Mouse (Mus musculus) forelimb bud, embryonic 11.5 days (tissue): ENCODE results near the gene Elovl1.

Experiments
- DNase-seq: peaks from one replicate; pipeline ENCODE4 v3.0.0-alpha.2; 2012; ENCODE audit warnings: low read depth, low spot score

Elovl1 gene

GRCm38 (mm10) chr4:118427768-118428451 is at the start of gene Elovl1:
Gene Elovl1 (plus strand): TSS chr4:118428093.
- peak; percentile 75 for DNase-seq

DNA sequence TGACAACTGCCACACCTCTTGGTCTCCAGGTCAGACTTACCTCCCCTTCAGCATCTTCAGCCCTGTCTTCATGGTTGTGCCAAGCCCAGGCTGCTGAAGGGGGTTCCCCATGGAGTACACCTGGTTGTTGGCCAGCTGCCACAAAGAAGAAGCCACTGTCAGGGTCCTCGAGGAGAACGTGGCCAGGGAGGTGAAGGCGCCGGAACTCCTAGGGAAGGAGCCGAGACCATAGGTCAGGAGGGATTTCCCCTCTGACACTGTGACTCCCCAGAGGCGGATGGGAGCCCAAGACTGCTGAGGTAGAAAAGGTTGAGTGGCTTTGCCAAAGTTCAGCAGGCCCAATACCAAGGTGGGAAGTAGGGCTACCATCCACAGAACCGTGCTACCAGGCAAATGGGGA is 44.6 kb upstream of the Elovl1 start:
- no peak for DNase-seq

DNA sequence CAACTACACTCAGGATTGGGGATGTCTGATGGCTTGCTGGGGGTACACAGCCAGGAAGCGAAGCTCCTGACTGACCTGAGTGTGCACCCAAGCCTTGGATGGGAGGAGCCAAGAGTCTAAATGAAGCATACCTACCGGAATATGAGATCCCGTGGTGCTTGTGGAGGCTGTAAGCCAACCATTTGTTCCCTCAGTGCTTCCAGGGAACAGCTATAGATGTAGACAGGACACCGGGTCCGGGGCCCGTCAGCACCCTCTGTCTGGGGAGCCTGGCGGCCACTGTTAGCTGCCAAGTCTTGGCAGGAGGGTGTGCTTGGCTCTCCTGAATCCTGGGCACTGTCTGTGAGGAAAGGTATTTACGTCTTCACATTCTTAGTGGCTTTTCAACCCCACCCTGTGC is 40.6 kb upstream of the Elovl1 start:
- DNase-seq, result no peak

DNA sequence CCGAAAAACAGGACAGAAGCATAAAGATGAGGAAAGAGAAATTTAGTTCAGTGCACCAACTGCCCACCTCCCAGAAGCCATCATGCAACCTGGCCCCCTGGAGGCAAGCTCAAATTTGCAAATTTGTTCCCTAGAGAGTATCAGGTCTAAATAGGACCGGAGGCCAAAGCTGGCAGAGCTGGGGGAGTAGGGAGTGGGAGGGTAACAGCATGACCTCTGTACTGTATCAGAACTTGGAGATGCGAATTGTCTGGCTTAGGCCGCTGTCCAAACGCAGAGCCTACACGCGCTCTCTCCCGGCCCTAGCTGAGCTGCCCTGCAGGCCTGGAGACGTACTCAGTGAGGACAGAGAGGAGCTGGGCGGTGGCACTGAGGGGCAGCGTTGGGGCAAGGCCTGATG is 37.7 kb upstream of the Elovl1 start:
- DNase-seq, result no peak

DNA sequence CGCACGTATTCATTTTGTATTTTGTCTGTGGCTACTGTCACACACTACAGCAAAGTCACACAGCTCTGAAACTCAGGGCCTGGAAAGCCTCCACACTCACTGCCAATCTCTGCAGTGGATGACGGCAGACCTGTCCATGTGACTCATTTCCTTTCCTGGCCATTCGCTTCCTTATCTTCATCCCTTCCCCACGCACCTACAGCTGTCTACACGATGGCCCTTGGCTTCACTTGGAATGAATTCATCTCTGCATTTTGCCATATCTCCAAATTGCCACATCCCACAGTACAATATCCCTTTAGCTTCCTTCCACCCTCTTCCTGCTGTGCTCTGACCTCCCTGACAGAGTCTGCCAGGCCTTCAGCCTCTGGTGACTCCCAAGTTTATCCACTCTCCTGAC is 33.4 kb upstream of the Elovl1 start:
- DNase-seq, result no peak

DNA sequence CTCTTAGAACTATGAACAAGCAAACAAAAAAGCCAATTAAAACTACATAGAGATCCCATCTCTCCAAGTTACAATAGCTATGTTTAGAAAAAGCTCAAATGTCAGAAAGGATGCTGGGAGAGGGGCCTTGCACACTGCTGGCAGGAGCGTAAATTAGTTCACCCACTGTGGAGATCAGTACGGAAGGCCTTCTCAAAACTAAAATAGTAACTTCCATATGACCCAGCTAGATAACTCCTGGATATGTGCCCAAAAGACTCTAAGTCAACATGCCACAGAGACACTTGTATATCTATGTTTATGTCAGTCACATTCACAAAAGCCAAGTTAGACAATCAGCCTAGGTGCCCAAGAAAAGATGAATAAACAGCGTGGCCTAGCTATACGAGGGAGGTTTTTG is 32.6 kb upstream of the Elovl1 start:
- no peak for DNase-seq

DNA sequence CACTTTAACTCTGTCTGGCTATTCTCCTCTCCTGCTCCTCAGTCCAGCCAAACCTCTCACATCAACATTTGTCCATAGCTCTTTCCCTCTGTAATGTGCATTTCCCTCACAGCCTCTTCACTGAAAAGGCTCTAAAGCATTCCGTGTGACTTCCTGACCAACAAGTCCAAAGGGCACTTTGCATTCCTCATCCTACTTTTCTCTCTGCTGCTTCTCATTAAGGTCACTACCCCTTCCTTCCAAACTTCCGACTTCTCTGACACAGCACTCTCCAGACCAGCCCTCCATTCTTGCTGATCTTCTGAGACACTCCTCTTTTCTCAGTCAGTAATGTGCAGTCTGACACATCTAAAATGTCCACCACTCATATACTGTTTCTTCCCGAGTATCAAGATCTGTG is 31.5 kb upstream of the Elovl1 start:
- DNase-seq, result no peak

DNA sequence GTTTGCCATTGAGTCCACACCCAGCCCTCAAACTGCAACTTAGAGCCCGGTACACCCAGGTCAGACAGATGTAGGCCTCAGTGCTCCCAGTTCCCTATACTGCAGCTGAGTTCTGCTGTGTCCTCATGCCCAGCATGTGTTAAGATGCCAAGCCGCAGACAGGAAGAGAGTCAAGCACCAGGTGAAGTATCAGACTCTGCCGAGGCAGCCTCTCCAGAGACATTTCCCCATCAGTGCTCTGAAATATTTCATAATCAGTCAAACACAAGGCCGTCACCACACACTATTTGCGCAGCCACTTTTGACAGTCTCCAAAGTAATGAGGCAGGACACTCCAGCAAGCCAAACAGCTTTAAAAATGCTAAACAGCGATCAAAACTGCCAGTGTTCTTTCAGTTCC is 29.5 kb upstream of the Elovl1 start:
- DNase-seq, result no peak

DNA sequence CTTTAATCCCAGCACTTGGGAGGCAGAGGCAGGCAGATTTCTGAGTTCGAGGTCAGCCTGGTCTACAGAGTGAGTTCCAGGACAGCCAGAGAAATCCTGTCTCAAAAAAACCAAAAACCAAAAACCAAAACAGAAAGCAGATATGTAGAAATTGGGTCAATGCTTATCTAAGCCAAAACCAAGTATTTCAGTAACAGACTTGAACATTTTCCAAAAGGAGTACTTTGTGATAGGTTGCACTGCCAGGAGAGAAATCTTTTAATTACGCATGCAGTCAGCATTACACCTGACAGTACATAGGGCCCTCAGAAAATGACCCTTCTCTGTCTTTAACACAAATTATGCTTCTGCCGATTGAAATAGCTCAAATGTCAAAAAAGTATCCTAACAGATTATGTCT is 26.5 kb upstream of the Elovl1 start:
- no peak for DNase-seq

- DNase-seq, result no peak
These were observed 26.0 kb upstream of the Elovl1 start for GRCm38 (mm10) chr4:118401918-118402317.

GRCm38 (mm10) chr4:118402701-118403100 is 25.2 kb upstream of the Elovl1 start:
- DNase-seq, result no peak

- peak; percentile 92 for DNase-seq
These were observed 18.6 kb upstream of the Elovl1 start, which contains the start of the genes Szt2 and Med8 for GRCm38 (mm10) chr4:118409142-118409900. Gene Szt2 (minus strand): TSS chr4:118409273. Gene Med8 (plus strand): TSS chr4:118409337.

- no peak for DNase-seq
These were observed 17.0 kb upstream of the Elovl1 start for GRCm38 (mm10) chr4:118410871-118411270.

DNA sequence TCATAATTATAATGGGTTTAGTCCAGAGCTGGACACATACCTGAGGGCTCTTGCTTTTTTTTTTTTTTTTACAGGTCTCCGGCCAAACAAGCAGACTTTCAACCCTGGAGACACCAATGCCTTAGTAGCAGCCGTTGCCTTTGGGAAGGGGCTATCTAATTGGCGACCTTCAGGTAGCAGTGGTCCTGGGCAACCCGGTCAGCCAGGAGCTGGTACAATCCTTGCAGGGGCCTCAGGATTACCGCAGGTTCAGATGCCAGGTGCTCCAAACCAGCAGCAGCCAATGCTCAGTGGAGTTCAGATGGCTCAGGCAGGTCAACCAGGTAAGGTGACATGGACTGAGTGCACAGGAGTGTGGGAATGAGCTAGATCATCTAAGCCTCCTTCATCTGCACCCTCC is 14.3 kb upstream of the Elovl1 start:
- DNase-seq, result no peak

DNA sequence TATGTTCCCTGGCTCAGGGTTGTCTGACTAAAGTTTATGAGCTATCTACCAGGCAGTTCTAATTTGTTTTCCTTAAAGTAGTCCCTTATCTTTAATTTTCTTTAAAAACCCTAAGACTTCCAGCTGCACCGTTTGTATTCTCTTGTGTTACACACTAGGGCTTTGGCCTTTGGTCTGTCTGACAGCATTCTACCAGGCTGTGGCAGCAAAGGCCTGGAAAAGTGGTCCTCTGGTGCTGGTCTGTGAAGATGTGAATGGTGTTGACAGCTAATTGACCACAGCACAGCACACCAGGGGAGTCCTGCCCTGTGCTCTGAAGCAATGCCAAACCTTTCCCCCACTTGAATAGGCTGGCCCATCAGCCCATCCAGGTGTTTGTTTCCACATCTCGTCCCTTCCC is 12.1 kb upstream of the Elovl1 start:
- DNase-seq, result no peak

- DNase-seq, result no peak
These were observed 11.6 kb upstream of the Elovl1 start for GRCm38 (mm10) chr4:118416329-118416728.

DNA sequence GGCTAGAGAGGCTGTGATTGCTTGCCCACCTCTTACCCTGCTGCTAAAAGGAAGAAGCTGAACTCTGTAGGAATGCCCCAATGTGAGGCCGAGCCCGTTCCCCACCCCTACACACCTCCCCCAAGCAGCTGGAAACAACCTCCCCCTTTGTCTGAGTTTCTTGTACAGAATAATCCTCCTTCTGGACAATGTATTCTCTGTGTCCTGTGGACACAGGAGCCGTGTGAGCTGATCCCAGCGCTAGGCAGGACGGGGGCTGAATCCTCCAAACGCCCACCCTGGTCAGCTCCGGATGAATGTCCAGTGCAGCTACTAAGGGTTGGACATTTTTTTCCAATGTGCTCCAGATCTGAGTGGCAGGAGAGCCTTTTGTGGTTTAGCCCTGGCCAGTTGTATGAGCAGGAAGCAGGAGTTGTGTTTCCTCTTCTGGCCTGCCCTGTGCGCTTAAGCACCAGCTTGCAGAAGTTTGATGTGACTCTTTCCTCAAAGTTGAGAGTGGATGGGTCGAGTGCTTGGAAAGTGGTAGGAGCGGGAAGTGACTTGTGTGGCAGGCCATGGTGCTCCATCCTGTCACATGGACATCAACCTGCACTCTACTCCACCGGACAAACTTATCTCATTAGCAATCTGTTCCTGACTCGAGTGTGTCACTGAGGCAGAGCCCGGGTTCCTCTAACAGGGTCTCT is 10.6 kb upstream of the Elovl1 start:
- DNase-seq, result no peak

DNA sequence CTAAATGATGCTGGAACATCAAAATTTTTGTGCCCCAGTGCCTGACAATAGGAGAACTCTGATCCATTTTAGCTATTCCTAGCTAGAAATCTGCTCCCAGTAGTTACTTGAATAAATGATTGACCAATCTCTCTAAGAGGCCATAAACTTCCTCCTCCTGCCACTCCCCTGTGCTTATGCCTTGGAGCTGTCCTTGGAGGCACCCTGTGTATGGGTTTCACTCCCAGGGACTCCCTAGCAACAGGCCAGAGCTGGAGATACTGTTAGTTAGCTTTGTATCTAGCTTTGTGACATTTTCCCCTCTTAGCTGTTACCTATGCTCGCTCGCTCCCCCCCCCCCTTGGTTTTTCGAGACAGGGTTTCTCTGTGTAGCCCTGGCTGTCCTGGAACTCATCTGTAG is 6.5 kb upstream of the Elovl1 start:
- no peak for DNase-seq

- DNase-seq, result no peak
These were observed 3.2 kb upstream of the Elovl1 start for GRCm38 (mm10) chr4:118424541-118425160.

- DNase-seq, result no peak
These were observed 2.5 kb upstream of the Elovl1 start for GRCm38 (mm10) chr4:118425374-118425773.

GRCm38 (mm10) chr4:118427415-118427767 is 502 bp upstream of the Elovl1 start:
- no peak for DNase-seq

GRCm38 (mm10) chr4:118428531-118429214 is 780 bp downstream of the Elovl1 start:
- DNase-seq, result no peak
